Mouse (Mus musculus): ENCODE measurements around the gene Sp4.

GRCm38 (mm10) chr12:118299956-118300355 lies 1.3 kb downstream of the Sp4 start:
- TF ChIP-seq POLR2A (IDR thresholded peaks at IDR 0.05; ENCODE audit: insufficient read depth, low read depth, low read length) (no peak), CTCF (IDR thresholded peaks at IDR 0.05; ENCODE audit: insufficient read depth, low read depth, low read length) (no peak)

Data from olfactory bulb, adult 2 months (tissue).